Mouse (Mus musculus): ENCODE measurements around the gene Gm21969.

Gene Gm21969

GRCm38 (mm10) chr4:139622373-139623282, 19.6 kb downstream of the Gm21969 start, which contains the start of gene Aldh4a1:
Aldh4a1 (plus strand) TSS chr4:139622866.
- peak; percentile 93 to 95 for DNase-seq

GRCm38 (mm10) chr4:139623434-139624115, 20.6 kb downstream of the Gm21969 start:
- DNase-seq: peak in 1 of 2 experiments; percentile 33

GRCm38 (mm10) chr4:139624116-139624489, 21.1 kb downstream of the Gm21969 start:
- no peak for DNase-seq

- DNase-seq: peak in 1 of 2 experiments; percentile 43
Measured at GRCm38 (mm10) chr4:139624706-139625105, 21.7 kb downstream of the Gm21969 start.

- DNase-seq: no peak
Measured at GRCm38 (mm10) chr4:139627361-139627760, 24.4 kb downstream of the Gm21969 start.

- no peak for DNase-seq
Measured at GRCm38 (mm10) chr4:139630171-139630570, 27.2 kb downstream of the Gm21969 start.

GRCm38 (mm10) chr4:139631141-139631540, 28.2 kb downstream of the Gm21969 start:
- DNase-seq: no peak

- DNase-seq: no peak
Measured at GRCm38 (mm10) chr4:139631569-139632253, 28.7 kb downstream of the Gm21969 start.

GRCm38 (mm10) chr4:139632254-139632580, 29.2 kb downstream of the Gm21969 start:
- DNase-seq: no peak

- peak; percentile 92 to 95 for DNase-seq
Measured at GRCm38 (mm10) chr4:139636373-139636772, 33.4 kb downstream of the Gm21969 start.

GRCm38 (mm10) chr4:139637847-139638246, 34.9 kb downstream of the Gm21969 start:
- no peak for DNase-seq

GRCm38 (mm10) chr4:139638356-139638755, 35.4 kb downstream of the Gm21969 start:
- DNase-seq: no peak

- DNase-seq: no peak
Measured at GRCm38 (mm10) chr4:139639801-139640200, 36.8 kb downstream of the Gm21969 start.

GRCm38 (mm10) chr4:139640333-139640732, 37.3 kb downstream of the Gm21969 start:
- DNase-seq: no peak

GRCm38 (mm10) chr4:139640775-139641174, 37.8 kb downstream of the Gm21969 start:
- no peak for DNase-seq

- DNase-seq: peak in 1 of 2 experiments; percentile 43
Measured at GRCm38 (mm10) chr4:139641829-139642425, 38.9 kb downstream of the Gm21969 start.

GRCm38 (mm10) chr4:139643972-139644371, 41.0 kb downstream of the Gm21969 start:
- peak; percentile 93 to 96 for DNase-seq

- no peak for DNase-seq
Measured at GRCm38 (mm10) chr4:139646916-139647315, 43.9 kb downstream of the Gm21969 start.

- no peak for DNase-seq
Measured at GRCm38 (mm10) chr4:139650086-139650743, 47.2 kb downstream of the Gm21969 start.

GRCm38 (mm10) chr4:139650907-139651306, 47.9 kb downstream of the Gm21969 start:
- peak in 1 of 2 experiments; percentile 35 for DNase-seq

GRCm38 (mm10) chr4:139653238-139653637, 50.3 kb downstream of the Gm21969 start, which contains the start of gene Tas1r2:
Tas1r2 (plus strand) TSS chr4:139653538.
- no peak for DNase-seq

- peak; percentile 78 to 84 for DNase-seq
Measured at GRCm38 (mm10) chr4:139661897-139662296, 58.9 kb downstream of the Gm21969 start.

Measured in cerebellum, postnatal 10 days (tissue).